Mouse (Mus musculus) kidney, postnatal 4 days (tissue): Measurements from ENCODE around the gene Leng9.

Experiments
- DNase-seq, 2 experiments: peaks; one replicate each; pipeline ENCODE4 v3.0.0; 2021; ENCODE audit warnings: mixed read lengths in 2 of 2

The Leng9 gene

DNA sequence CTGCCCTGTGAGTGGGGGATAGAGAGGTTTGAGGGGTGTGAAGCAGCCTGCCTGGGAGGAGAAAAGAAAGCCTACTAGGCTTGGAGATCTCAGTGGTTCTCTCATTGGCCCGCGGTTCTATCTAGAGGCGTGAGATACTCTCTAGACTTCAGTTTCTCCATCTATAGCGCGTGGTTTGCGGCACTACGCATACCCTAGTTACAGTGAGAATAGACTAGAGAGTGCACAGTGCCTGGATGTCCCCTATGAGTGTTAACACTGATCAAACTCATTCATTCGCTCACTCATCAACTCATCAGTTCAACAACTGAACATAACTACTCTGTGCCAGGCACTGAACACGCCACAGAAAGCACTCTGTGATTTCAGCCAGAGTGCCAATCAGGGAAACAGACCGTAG lies 27.4 kb downstream of the Leng9 start:
- no peak for DNase-seq

- DNase-seq: no peak
Observed at GRCm38 (mm10) chr7:4122076-4122768, 28.0 kb downstream of the Leng9 start.

- no peak for DNase-seq
Observed at GRCm38 (mm10) chr7:4119976-4120921, 29.9 kb downstream of the Leng9 start.

GRCm38 (mm10) chr7:4119344-4119902 lies 30.8 kb downstream of the Leng9 start, which contains the start of gene Ttyh1:
Gene Ttyh1, plus strand, starts transcription at chr7:4119408.
- DNase-seq: peak; percentile 47 to 59

DNA sequence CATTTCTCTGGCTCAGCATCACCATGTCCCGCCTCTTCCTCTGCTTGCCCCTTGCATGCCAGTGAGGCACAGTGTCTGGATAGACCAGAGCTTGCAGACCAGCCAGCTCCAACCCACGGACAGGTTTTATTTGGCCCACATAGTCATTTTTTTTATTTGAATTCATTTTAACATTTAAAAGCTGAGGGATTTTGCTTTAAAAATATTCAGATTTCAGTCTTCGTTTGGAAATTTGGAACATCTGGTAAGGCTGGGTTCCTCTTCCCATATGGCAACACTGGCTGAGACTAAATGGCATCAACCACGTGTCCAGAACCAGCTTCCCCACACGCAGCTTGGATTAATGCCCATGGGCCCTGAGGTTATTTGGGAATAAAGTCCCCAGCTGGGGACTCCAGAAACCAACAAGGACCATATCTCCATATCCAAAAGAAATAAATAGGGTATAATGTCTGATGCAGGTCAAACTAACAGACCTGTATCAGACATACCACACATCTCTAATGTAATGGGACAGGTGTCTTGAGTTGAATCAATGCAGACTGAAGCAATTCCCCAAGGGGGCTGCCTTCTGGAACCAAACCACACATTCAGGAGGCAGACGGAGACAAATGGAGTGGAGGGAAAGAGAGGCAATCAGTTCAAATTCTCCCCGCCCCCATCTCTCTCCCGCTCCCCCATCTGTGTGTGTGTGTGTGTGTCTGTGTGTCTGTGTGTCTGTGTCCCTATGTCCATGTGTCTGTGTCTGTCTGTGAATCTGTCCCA lies 32.9 kb downstream of the Leng9 start:
- DNase-seq: no peak

GRCm38 (mm10) chr7:4111766-4112165 lies 38.4 kb downstream of the Leng9 start:
- DNase-seq: no peak

DNA sequence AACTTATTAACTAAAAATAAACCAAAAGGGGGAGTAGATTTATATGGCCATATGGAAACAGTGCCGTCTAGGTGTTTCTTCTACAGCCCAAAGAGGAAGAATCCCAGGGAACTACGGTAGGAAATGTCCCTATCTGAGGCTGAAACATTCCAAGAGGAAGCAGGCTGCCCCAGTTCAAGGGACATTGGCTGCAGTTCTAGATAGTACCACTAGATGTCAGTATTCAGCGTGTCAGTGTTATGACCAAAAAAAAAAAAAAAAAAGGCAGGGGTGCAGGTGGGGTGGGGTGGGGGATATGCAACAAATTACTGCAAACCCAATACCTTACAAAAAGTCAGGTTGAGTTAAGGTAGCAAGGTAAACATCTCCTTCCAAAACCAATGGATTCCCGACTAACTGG lies 46.8 kb downstream of the Leng9 start:
- no peak for DNase-seq

- DNase-seq: no peak
Observed at GRCm38 (mm10) chr7:4101144-4101543, 49.0 kb downstream of the Leng9 start.

DNA sequence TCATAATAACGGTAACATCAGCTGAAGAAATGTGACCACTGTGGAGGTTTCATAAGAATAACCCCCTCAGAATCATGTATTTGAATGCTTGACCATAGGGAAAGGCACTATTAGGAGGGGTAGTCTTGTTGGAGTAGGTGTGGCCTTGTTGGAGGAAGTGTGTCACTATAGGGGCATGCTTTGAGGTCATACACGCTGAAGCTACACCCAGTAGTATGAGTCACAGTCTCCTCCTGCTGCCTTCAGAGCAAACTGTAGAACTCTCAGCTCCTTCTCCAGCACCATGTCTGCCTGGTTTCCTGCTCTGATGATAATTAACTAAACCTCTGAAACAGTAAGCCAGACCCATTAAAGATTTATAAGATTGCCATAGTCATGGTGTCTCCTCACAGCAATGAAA lies 51.3 kb downstream of the Leng9 start:
- DNase-seq: no peak

DNA sequence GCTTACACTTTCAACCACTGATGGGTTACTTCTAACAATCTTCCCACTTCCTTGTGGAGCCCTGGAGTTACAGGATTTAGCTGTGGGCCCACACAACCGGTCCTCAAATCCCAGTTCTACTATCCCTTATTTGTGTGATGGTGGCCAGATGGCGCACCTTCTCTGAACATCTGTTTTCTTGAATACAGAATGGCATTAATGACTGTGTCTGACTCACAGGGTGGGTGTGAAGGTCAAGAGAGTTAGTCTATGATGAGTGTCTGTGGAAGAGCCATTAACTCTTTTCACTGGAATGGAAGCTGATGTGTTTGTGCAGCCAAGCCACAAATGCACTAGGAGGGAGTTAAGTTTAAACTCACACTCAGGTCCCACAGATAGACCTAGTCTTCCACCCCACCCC lies 51.9 kb downstream of the Leng9 start:
- DNase-seq: no peak
